Comparison of ENCODE assay signal across 11 mouse cellular contexts in the genomic region with DNA sequence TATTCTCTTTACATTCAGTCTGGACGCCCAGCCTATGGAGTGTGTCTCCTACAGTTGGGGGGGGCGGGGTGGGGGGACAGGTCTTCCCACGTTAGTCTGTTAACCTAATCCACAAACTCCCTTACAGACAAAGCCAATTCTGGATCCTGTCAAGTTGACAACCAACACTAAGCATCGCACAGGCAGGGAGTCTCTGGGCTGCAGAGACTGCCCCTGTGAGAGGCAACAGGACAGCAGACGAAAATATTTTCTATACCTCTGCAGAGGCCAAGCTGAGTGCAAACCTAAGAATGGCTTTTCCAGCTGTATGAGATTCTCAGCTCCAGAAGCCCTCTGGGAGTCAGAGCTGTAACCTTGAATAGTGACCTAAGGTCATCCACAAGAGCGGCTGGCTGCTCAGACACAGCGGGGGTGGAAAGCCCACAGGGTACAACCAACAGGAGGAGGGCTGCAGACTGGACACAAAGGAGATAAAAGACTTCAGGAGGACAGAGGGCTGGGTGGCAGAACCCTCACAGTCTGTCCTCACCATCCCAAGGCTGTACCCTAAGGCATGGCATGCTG. TPM values are rescaled to one million over a fixed set of nuclear protein-coding genes. Genes with fewer than 3 reads are reported as not detected.
DNase-seq lines count a peak whose midpoint lies in the region; ATAC-seq and TF ChIP-seq lines count a peak whose summit lies in the region.
"Had no signal": no experiment of that assay in that cellular context is flagged by ENCODE, and none has a peak within 500 bp of the region (broad histone marks: within the 10 kb centered on the region; RNA-seq: fewer than 3 reads in every experiment).

No protein-coding gene starts in this region.

- WGBS in forebrain, embryonic 10.5 days: 18% methylated on average over 7 of the region's 7 CpGs
- WGBS in forebrain, postnatal 0 days: 21% methylated on average over 7 of the region's 7 CpGs
- WGBS in lung, embryonic 14.5 days: 14% methylated on average over 7 of the region's 7 CpGs
- 56% methylated on average over 7 of the region's 7 CpGs for WGBS in liver, embryonic 15.5 days (ENCODE audit: insufficient replicate concordance)
- WGBS in stomach, embryonic 16.5 days: 27% methylated on average over 7 of the region's 7 CpGs

- no peak for TF ChIP-seq CTCF in forebrain, postnatal 0 days (IDR thresholded peaks at IDR 0.05; ENCODE audit: low read depth)
- TF ChIP-seq CTCF in lung, embryonic 14.5 days (IDR thresholded peaks at IDR 0.05; ENCODE audit: low read depth): no peak

- H3K4me1 ChIP-seq in forebrain, embryonic 10.5 days: peaks cover 37% of the 10 kb centered on the region
- peaks cover 3% of the 10 kb centered on the region; the same call in 1 of the 2 replicates for H3K4me1 ChIP-seq in forebrain, postnatal 0 days (ENCODE audit: insufficient read depth)
- H3K4me1 ChIP-seq in lung, embryonic 14.5 days (ENCODE audit: insufficient read depth): no peaks in the 10 kb centered on the region
- peaks cover 77% of the 10 kb centered on the region for H3K4me1 ChIP-seq in liver, embryonic 15.5 days (replicated peaks)
- H3K4me1 ChIP-seq in stomach, embryonic 16.5 days (ENCODE audit: control insufficient read depth, insufficient read depth, low read length): peaks cover 4% of the 10 kb centered on the region

- H3K27ac ChIP-seq in forebrain, embryonic 10.5 days: peak overlapping the region; percentile 72
- no peak overlapping the region for H3K27ac ChIP-seq in forebrain, postnatal 0 days (ENCODE audit: low read depth, low read length)
- H3K27ac ChIP-seq in lung, embryonic 14.5 days (ENCODE audit: low read depth): no peak overlapping the region
- no peak overlapping the region for H3K27ac ChIP-seq in liver, embryonic 15.5 days (replicated peaks)
- peak overlapping the region; percentile 77 for H3K27ac ChIP-seq in stomach, embryonic 16.5 days (ENCODE audit: low read length)

- no peaks in the 10 kb centered on the region for H3K36me3 ChIP-seq in forebrain, embryonic 10.5 days (replicated peaks)
- no peaks in the 10 kb centered on the region for H3K36me3 ChIP-seq in forebrain, postnatal 0 days (ENCODE audit: insufficient read depth)
- no peaks in the 10 kb centered on the region for H3K36me3 ChIP-seq in lung, embryonic 14.5 days (ENCODE audit: insufficient read depth)
- peaks cover 12% of the 10 kb centered on the region; the same call in 1 of the 2 replicates for H3K36me3 ChIP-seq in liver, embryonic 15.5 days (replicated peaks)
- H3K36me3 ChIP-seq in stomach, embryonic 16.5 days (ENCODE audit: control insufficient read depth, insufficient read depth, low read length): no peaks in the 10 kb centered on the region

- H3K4me2 ChIP-seq in forebrain, postnatal 0 days (ENCODE audit: low read depth): no peak overlapping the region
- no peak overlapping the region for H3K4me2 ChIP-seq in lung, embryonic 14.5 days
- H3K4me2 ChIP-seq in liver, embryonic 15.5 days: no peak overlapping the region
- H3K4me2 ChIP-seq in stomach, embryonic 16.5 days (ENCODE audit: low read depth, low read length): no peak overlapping the region

- peaks cover 3% of the 10 kb centered on the region; the same call in 1 of the 2 replicates for H3K9me3 ChIP-seq in forebrain, embryonic 10.5 days
- H3K9me3 ChIP-seq in forebrain, postnatal 0 days (ENCODE audit: low read length): no peaks in the 10 kb centered on the region
- no peaks in the 10 kb centered on the region for H3K9me3 ChIP-seq in lung, embryonic 14.5 days (ENCODE audit: low read depth, low read length)
- H3K9me3 ChIP-seq in liver, embryonic 15.5 days (replicated peaks): no peaks in the 10 kb centered on the region
- no peaks in the 10 kb centered on the region for H3K9me3 ChIP-seq in stomach, embryonic 16.5 days (replicated peaks; ENCODE audit: control insufficient read depth, low read length)

- no peak overlapping the region for H3K9ac ChIP-seq in forebrain, postnatal 0 days
- no peak overlapping the region for H3K9ac ChIP-seq in lung, embryonic 14.5 days
- no peak overlapping the region for H3K9ac ChIP-seq in liver, embryonic 15.5 days
- H3K9ac ChIP-seq in stomach, embryonic 16.5 days (ENCODE audit: low read length): no peak overlapping the region

- ATAC-seq in forebrain, postnatal 0 days: no peak
- 0 out of 2 replicates have a peak, but pooled peaks have one; percentile 28 for ATAC-seq in lung, embryonic 14.5 days (ENCODE audit: insufficient read depth)
- 0 out of 2 replicates have a peak, but pooled peaks have one; percentile 11 for ATAC-seq in liver, embryonic 15.5 days (ENCODE audit: insufficient read depth)
- peak; percentile 45; the same call in 1 of the 2 replicates for ATAC-seq in stomach, embryonic 16.5 days (ENCODE audit: insufficient read depth, low FRiP score)
- ATAC-seq in megakaryocyte, adult 5-6 weeks (ENCODE audit: poor library complexity, severe bottlenecking): no peak

- no peak for DNase-seq in forebrain, embryonic 10.5 days (ENCODE audit: extremely low spot score, low spot score)
- DNase-seq in forebrain, postnatal 0 days: no peak
- DNase-seq in lung, embryonic 14.5 days: no peak
- DNase-seq in lung, postnatal 4 days: no peak
- DNase-seq in layer of hippocampus, postnatal 25 days (ENCODE audit: extremely low spot score in 1 of 2, low spot score in 1 of 2): no peak
- DNase-seq: cerebellum, postnatal 14 days; lung, adult 2 months had no signal

- no peaks in the 10 kb centered on the region for H3K27me3 ChIP-seq in forebrain, embryonic 10.5 days (ENCODE audit: poor library complexity, severe bottlenecking)
- no peaks in the 10 kb centered on the region for H3K27me3 ChIP-seq in forebrain, postnatal 0 days (ENCODE audit: insufficient read depth, low read length)
- H3K27me3 ChIP-seq in lung, embryonic 14.5 days (ENCODE audit: insufficient read depth, low read length): no peaks in the 10 kb centered on the region
- H3K27me3 ChIP-seq in liver, embryonic 15.5 days: no peaks in the 10 kb centered on the region
- H3K27me3 ChIP-seq in stomach, embryonic 16.5 days (ENCODE audit: control insufficient read depth, insufficient read depth, low read length): no peaks in the 10 kb centered on the region

- H3K4me3 ChIP-seq in forebrain, embryonic 10.5 days: no peak overlapping the region
- no peak overlapping the region for H3K4me3 ChIP-seq in forebrain, postnatal 0 days (ENCODE audit: low read depth, low read length)
- no peak overlapping the region for H3K4me3 ChIP-seq in lung, embryonic 14.5 days (ENCODE audit: low read depth, low read length)
- no peak overlapping the region for H3K4me3 ChIP-seq in liver, embryonic 15.5 days (replicated peaks)
- no peak overlapping the region for H3K4me3 ChIP-seq in stomach, embryonic 16.5 days (replicated peaks; ENCODE audit: low read length)

RNA-seq across cellular contexts. Expression of a gene that starts 17.7 kb away (rescaled TPM):
- polyA plus RNA-seq in forebrain, embryonic 10.5 days (2016; fragmentation: Nextera tagmentation; extraction: Ambion mirVana): 14.1 and 17.6 TPM in 2 replicates
- 16.9 and 17.8 TPM in 2 replicates for total RNA-seq in forebrain, postnatal 0 days (2014; rRNA removed)
- polyA plus RNA-seq in forebrain, postnatal 0 days (2015; fragmentation: Nextera tagmentation; extraction: Ambion mirVana): 8.2 and 14.1 TPM in 2 replicates
- 5.3 and 5.9 TPM in 2 replicates for polyA plus RNA-seq in lung, embryonic 14.5 days (2014; fragmentation: Nextera tagmentation; extraction: Ambion mirVana)
- 45.3 and 50.8 TPM in 2 replicates for polyA plus RNA-seq in liver, embryonic 15.5 days (2015; fragmentation: Nextera tagmentation; extraction: Ambion mirVana)
- polyA plus RNA-seq in stomach, embryonic 16.5 days (2015; fragmentation: Nextera tagmentation; extraction: Ambion mirVana): 42.0 and 56.4 TPM in 2 replicates
- 12.4 and 15.1 TPM in 2 replicates for total RNA-seq in megakaryocyte, adult 5-6 weeks (2015)
- 14.4 and 15.9 TPM in 2 replicates for total RNA-seq in megakaryocyte, adult 5-6 weeks (2017)
- 10 to 100 TPM; 22.9 to 32.2 TPM for total RNA-seq in layer of hippocampus, postnatal 25 days (2021)

RNA-seq across cellular contexts. Expression of a gene that starts 38.6 kb away (rescaled TPM):
- polyA plus RNA-seq in forebrain, embryonic 10.5 days (2016; fragmentation: Nextera tagmentation; extraction: Ambion mirVana): 0.05 TPM in 1 of 2 replicates, not detected in the other
- total RNA-seq in forebrain, postnatal 0 days (2014; rRNA removed): not detected in 2 replicates
- polyA plus RNA-seq in forebrain, postnatal 0 days (2015; fragmentation: Nextera tagmentation; extraction: Ambion mirVana): 0.06 and 0.13 TPM in 2 replicates
- not detected in 2 replicates for polyA plus RNA-seq in lung, embryonic 14.5 days (2014; fragmentation: Nextera tagmentation; extraction: Ambion mirVana)
- not detected in 2 replicates for polyA plus RNA-seq in liver, embryonic 15.5 days (2015; fragmentation: Nextera tagmentation; extraction: Ambion mirVana)
- polyA plus RNA-seq in stomach, embryonic 16.5 days (2015; fragmentation: Nextera tagmentation; extraction: Ambion mirVana): not detected in 2 replicates
- total RNA-seq in megakaryocyte, adult 5-6 weeks (2015): not detected in 2 replicates
- total RNA-seq in megakaryocyte, adult 5-6 weeks (2017): not detected in 2 replicates
- under 1 TPM in 1 of 2 experiments, not detected in 1; 0.07 TPM for total RNA-seq in layer of hippocampus, postnatal 25 days (2021)
- polyA plus RNA-seq: lung, adult 2 months; thymus, postnatal 0 days had no signal

RNA-seq across cellular contexts. Expression of a gene that starts 42.2 kb away (rescaled TPM):
- 34.2 and 34.9 TPM in 2 replicates for polyA plus RNA-seq in forebrain, embryonic 10.5 days (2016; fragmentation: Nextera tagmentation; extraction: Ambion mirVana)
- 40.9 and 43.0 TPM in 2 replicates for total RNA-seq in forebrain, postnatal 0 days (2014; rRNA removed)
- 53.5 and 56.1 TPM in 2 replicates for polyA plus RNA-seq in forebrain, postnatal 0 days (2015; fragmentation: Nextera tagmentation; extraction: Ambion mirVana)
- polyA plus RNA-seq in lung, embryonic 14.5 days (2014; fragmentation: Nextera tagmentation; extraction: Ambion mirVana): 48.2 and 51.0 TPM in 2 replicates
- polyA plus RNA-seq in liver, embryonic 15.5 days (2015; fragmentation: Nextera tagmentation; extraction: Ambion mirVana): 27.8 and 28.0 TPM in 2 replicates
- polyA plus RNA-seq in stomach, embryonic 16.5 days (2015; fragmentation: Nextera tagmentation; extraction: Ambion mirVana): 42.1 and 43.2 TPM in 2 replicates
- 22.2 and 25.1 TPM in 2 replicates for total RNA-seq in megakaryocyte, adult 5-6 weeks (2015)
- 39.1 and 39.8 TPM in 2 replicates for total RNA-seq in megakaryocyte, adult 5-6 weeks (2017)
- 10 to 100 TPM; 52.4 to 58.0 TPM for total RNA-seq in layer of hippocampus, postnatal 25 days (2021)

Comparison
In these comparisons a context has a peak if more than half of its experiments do, and no peak if none do; other contexts are left out.
1. H3K27ac ChIP-seq: peak in forebrain, embryonic 10.5 days (single experiment) and stomach, embryonic 16.5 days (single experiment); none in forebrain, postnatal 0 days (single experiment), lung, embryonic 14.5 days (single experiment) and liver, embryonic 15.5 days (single experiment).
2. ATAC-seq: peak in lung, embryonic 14.5 days (single experiment), liver, embryonic 15.5 days (single experiment) and stomach, embryonic 16.5 days (single experiment); none in forebrain, postnatal 0 days (single experiment) and megakaryocyte, adult 5-6 weeks (single experiment).